Mouse (Mus musculus) spleen, adult 2 months (tissue): Measurements from ENCODE around the gene Rpl9.

ENCODE experiments used
- CTCF ChIP-seq: fragments of 200-500 bp; IDR thresholded peaks from 2 replicates; pipeline ENCODE4 v1.5.1; 2011; ENCODE audit warnings: mild to moderate bottlenecking, inconsistent platforms; ENCODE audit not compliant: insufficient read depth, insufficient read length, insufficient replicate concordance; ENCODE audit errors: extremely low read depth
- POLR2A ChIP-seq: fragments of 200-500 bp; IDR thresholded peaks from 2 replicates; pipeline ENCODE4 v1.6.1; 2011; ENCODE audit warnings: low read depth, low read length, inconsistent platforms

DNA sequence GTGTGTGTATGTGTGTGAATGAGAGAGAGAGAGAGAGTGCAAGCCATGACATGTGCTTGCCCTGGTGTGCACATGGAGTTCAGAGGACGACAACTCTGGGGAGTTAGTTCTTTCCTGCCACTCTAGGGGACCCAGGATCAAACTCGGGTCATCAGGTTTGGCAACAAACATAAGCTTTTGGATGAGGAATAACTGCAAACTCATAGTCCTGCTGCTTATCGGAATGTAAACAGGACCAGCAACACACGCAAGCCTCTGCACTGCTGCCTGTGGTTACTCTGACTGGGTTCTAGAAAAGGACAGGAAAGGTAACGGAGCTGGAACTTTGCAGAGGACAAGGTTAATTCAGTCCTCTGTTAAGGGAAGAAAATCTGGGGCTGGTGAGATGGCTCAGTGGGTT, 34.0 kb upstream of the Rpl9 start:
- TF ChIP-seq CTCF (no peak), POLR2A (no peak)
